Mouse (Mus musculus) retina, postnatal 7 days (tissue): ENCODE data around the gene Mug2.
"Not testable (repeated sequence)": the region's sequence is repeated elsewhere in the genome, so short reads cannot be mapped to it uniquely, and the experiment has no call there.

ENCODE experiments used
- DNase-seq: peaks from one replicate; pipeline ENCODE4 v3.0.0-alpha.2; 2012; ENCODE audit warnings: low read depth, low spot score

Gene Mug2

GRCm38 (mm10) chr6:122006461-122006860 lies at the start of gene Mug2:
Gene Mug2 (plus strand): TSS chr6:122006761.
- not testable (repeated sequence) for DNase-seq

GRCm38 (mm10) chr6:121957803-121958349 lies 48.7 kb upstream of the Mug2 start:
- not testable (repeated sequence) for DNase-seq

- DNase-seq: no peak
Observed at GRCm38 (mm10) chr6:121975701-121976100, 30.9 kb upstream of the Mug2 start.

- no peak for DNase-seq
Observed at GRCm38 (mm10) chr6:122100904-122101303, 94.3 kb downstream of the Mug2 start.

GRCm38 (mm10) chr6:122101671-122102070 lies 95.1 kb downstream of the Mug2 start:
- DNase-seq: no peak

- DNase-seq: no peak
Observed at GRCm38 (mm10) chr6:122116963-122117362, 110.4 kb downstream of the Mug2 start.

- DNase-seq: no peak
Observed at GRCm38 (mm10) chr6:122129521-122129920, 123.0 kb downstream of the Mug2 start.
